ENCODE assay signal across 10 mouse cellular contexts in the genomic region with DNA sequence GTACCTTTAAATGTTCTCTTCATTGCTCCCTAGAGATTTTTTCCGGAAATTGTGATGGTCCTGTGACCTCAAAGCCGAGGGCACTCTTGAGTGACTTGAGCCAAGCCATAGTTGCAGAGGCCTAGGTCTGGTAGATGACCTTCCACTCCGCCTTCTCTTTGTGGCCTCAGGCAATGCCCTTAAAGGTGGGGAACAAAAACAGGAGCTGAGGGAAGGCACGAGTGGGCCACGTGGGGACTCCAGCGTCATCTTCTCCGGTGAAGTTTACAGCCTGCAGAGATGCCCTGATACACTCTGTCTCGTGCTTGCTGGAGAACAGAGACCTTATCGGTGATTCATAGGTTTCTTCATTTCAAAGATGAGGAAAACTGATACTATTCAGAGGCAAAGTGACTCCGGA. TPM values are rescaled to one million over a fixed set of nuclear protein-coding genes. Genes with fewer than 3 reads are reported as not detected.
A peak's percentile ranks its signal among the peaks of the same experiment; 100 is the strongest.
DNase-seq lines count a peak whose midpoint lies in the region; ATAC-seq and TF ChIP-seq lines count a peak whose summit lies in the region.
"Had no signal": no experiment of that assay in that cellular context is flagged by ENCODE, and none has a peak within 500 bp of the region (broad histone marks: within the 10 kb centered on the region; RNA-seq: fewer than 3 reads in every experiment).

No protein-coding gene starts in this region.

- H3K36me3 ChIP-seq in heart, embryonic 11.5 days (ENCODE audit: control insufficient read depth, insufficient read depth, low read length): no peaks in the 10 kb centered on the region
- peaks cover 19% of the 10 kb centered on the region for H3K36me3 ChIP-seq in C2C12 (ENCODE audit: control insufficient read depth, insufficient read depth)
- H3K36me3 ChIP-seq in forebrain, embryonic 12.5 days (replicated peaks): no peaks in the 10 kb centered on the region
- H3K36me3 ChIP-seq in limb, embryonic 14.5 days (ENCODE audit: control insufficient read depth, insufficient read depth, low read length): no peaks in the 10 kb centered on the region

- peak overlapping the region; percentile 96 for H3K4me2 ChIP-seq in heart, embryonic 11.5 days
- peak overlapping the region; percentile 99 for H3K4me2 ChIP-seq in forebrain, embryonic 12.5 days
- peak overlapping the region; percentile 94 for H3K4me2 ChIP-seq in limb, embryonic 14.5 days (replicated peaks; ENCODE audit: low read depth, low read length, severe bottlenecking)

- no peak overlapping the region; the same call in 1 of the 2 replicates for H3K9ac ChIP-seq in heart, embryonic 11.5 days (ENCODE audit: low read depth, low read length)
- H3K9ac ChIP-seq in forebrain, embryonic 12.5 days: no peak overlapping the region
- H3K9ac ChIP-seq in limb, embryonic 14.5 days (ENCODE audit: low read depth, low read length, severe bottlenecking): no peak overlapping the region

- H3ac ChIP-seq in C2C12 (ENCODE audit: control insufficient read depth, insufficient read length, low read depth): no peak overlapping the region

- peaks cover 42% of the 10 kb centered on the region for H3K79me2 ChIP-seq in C2C12 (ENCODE audit: control insufficient read depth, insufficient read depth)

- WGBS in heart, embryonic 11.5 days (ENCODE audit: insufficient replicate concordance): 48% methylated on average over 10 of the region's 10 CpGs
- 59% methylated on average over 10 of the region's 10 CpGs for WGBS in forebrain, embryonic 12.5 days
- WGBS in limb, embryonic 14.5 days: 49% methylated on average over 10 of the region's 10 CpGs

- peaks cover 8% of the 10 kb centered on the region for H3K27me3 ChIP-seq in heart, embryonic 11.5 days (ENCODE audit: control insufficient read depth, insufficient read depth, low read length)
- no peaks in the 10 kb centered on the region for H3K27me3 ChIP-seq in C2C12 (ENCODE audit: control insufficient read depth, insufficient read depth, insufficient read length)
- peaks cover 54% of the 10 kb centered on the region for H3K27me3 ChIP-seq in forebrain, embryonic 12.5 days
- peaks cover 8% of the 10 kb centered on the region; the same call in 1 of the 2 replicates for H3K27me3 ChIP-seq in limb, embryonic 14.5 days (ENCODE audit: control insufficient read depth, insufficient read depth, low read length)

- no peak overlapping the region for H3K27ac ChIP-seq in heart, embryonic 11.5 days (ENCODE audit: low read depth, low read length)
- H3K27ac ChIP-seq in forebrain, embryonic 12.5 days: no peak overlapping the region
- H3K27ac ChIP-seq in limb, embryonic 14.5 days (replicated peaks; ENCODE audit: low read depth, low read length): no peak overlapping the region

- no peak for ATAC-seq in heart, embryonic 11.5 days (replicated peaks; ENCODE audit: insufficient number of reproducible peaks, low FRiP score, low TSS enrichment)
- ATAC-seq in forebrain, embryonic 12.5 days (ENCODE audit: low FRiP score): no peak
- no peak for ATAC-seq in limb, embryonic 14.5 days (ENCODE audit: low FRiP score, low read depth)

- no peak for DNase-seq in heart, adult 11 months
- no peak for DNase-seq in limb, embryonic 14.5 days (ENCODE audit: low spot score)
- DNase-seq in embryo, embryonic 10 days (ENCODE audit: low spot score): no peak
- DNase-seq in urinary bladder, postnatal 10 days (ENCODE audit: low spot score): no peak
- DNase-seq in retina, postnatal 1 day: no peak
- DNase-seq: B cell, adult 2 months had no signal

- H3K4me3 ChIP-seq in heart, embryonic 11.5 days (ENCODE audit: low read depth, low read length): peak overlapping the region; percentile 69; the same call in 1 of the 2 replicates
- H3K4me3 ChIP-seq in C2C12 (ENCODE audit: insufficient read depth, poor library complexity, severe bottlenecking): peak overlapping the region; percentile 90
- H3K4me3 ChIP-seq in forebrain, embryonic 12.5 days (replicated peaks): no peak overlapping the region
- peak overlapping the region; percentile 69 for H3K4me3 ChIP-seq in limb, embryonic 14.5 days (replicated peaks; ENCODE audit: low read length)

- H3K79me3 ChIP-seq in C2C12 (ENCODE audit: low read depth): peaks cover 29% of the 10 kb centered on the region

- peaks cover 20% of the 10 kb centered on the region for H3K4me1 ChIP-seq in heart, embryonic 11.5 days (ENCODE audit: control insufficient read depth, insufficient read depth, low read length)
- peaks cover 19% of the 10 kb centered on the region for H3K4me1 ChIP-seq in forebrain, embryonic 12.5 days
- H3K4me1 ChIP-seq in limb, embryonic 14.5 days (ENCODE audit: control insufficient read depth, insufficient read depth, low read length): peaks cover 12% of the 10 kb centered on the region

- TF ChIP-seq CTCF in C2C12 (IDR thresholded peaks at IDR 0.05; ENCODE audit: control insufficient read depth, insufficient read depth, insufficient read length): no peak

- no peak for TF ChIP-seq POLR2A in limb, embryonic 14.5 days (IDR thresholded peaks at IDR 0.05; ENCODE audit: borderline replicate concordance, extremely low read depth, insufficient read depth, insufficient read length)

- no peaks in the 10 kb centered on the region for H3K9me3 ChIP-seq in heart, embryonic 11.5 days (replicated peaks; ENCODE audit: control insufficient read depth, low read length)
- H3K9me3 ChIP-seq in forebrain, embryonic 12.5 days: no peaks in the 10 kb centered on the region
- no peaks in the 10 kb centered on the region for H3K9me3 ChIP-seq in limb, embryonic 14.5 days (ENCODE audit: control insufficient read depth, low read length)

TF ChIP-seq in C2C12, 6 proteins besides CTCF, POLR2A, EP300 and RAD21:
- TF ChIP-seq CEBPB (IDR thresholded peaks at IDR 0.05; ENCODE audit: low read depth) (no peak), USF1 (IDR thresholded peaks at IDR 0.05; ENCODE audit: low read depth) (no peak), MYOD1 (IDR thresholded peaks at IDR 0.05; ENCODE audit: control insufficient read depth, insufficient read length, low read depth) (no peak), FOSL1 (IDR thresholded peaks at IDR 0.05; ENCODE audit: insufficient read depth, low read length, poor library complexity, severe bottlenecking) (no peak), MYOG (IDR thresholded peaks at IDR 0.05; ENCODE audit: control insufficient read depth, extremely low read depth, insufficient read length) (no peak), MAX (IDR thresholded peaks at IDR 0.05) (no peak)
TF ChIP-seq in C2C12: peak in this region for 0.

RNA-seq across cellular contexts. Expression of gene Abr, which starts 2.0 kb away (rescaled TPM):
- polyA plus RNA-seq in heart, embryonic 11.5 days (2014; fragmentation: Nextera tagmentation; extraction: Ambion mirVana): 22.9 and 26.2 TPM in 2 replicates
- 72.8 TPM for polyA plus RNA-seq in C2C12 (2012; fragmentation: generic; extraction: Trizol)
- polyA plus RNA-seq in forebrain, embryonic 12.5 days (2016; fragmentation: Nextera tagmentation; extraction: Ambion mirVana): 73.4 and 77.7 TPM in 2 replicates
- polyA plus RNA-seq in limb, embryonic 14.5 days (2012; rRNA removed): 67.5 and 82.3 TPM in 2 replicates
- polyA plus RNA-seq in limb, embryonic 14.5 days (2014; fragmentation: Nextera tagmentation; extraction: Ambion mirVana): 39.7 and 44.5 TPM in 2 replicates

RNA-seq across cellular contexts. Expression of gene Bhlha9, which starts 48.2 kb away (rescaled TPM):
- polyA plus RNA-seq in heart, embryonic 11.5 days (2014; fragmentation: Nextera tagmentation; extraction: Ambion mirVana): 0.17 TPM in 1 of 2 replicates, not detected in the other
- polyA plus RNA-seq in C2C12 (2012; fragmentation: generic; extraction: Trizol): 0.05 TPM
- not detected in 2 replicates for polyA plus RNA-seq in forebrain, embryonic 12.5 days (2016; fragmentation: Nextera tagmentation; extraction: Ambion mirVana)
- 1.9 and 2.4 TPM in 2 replicates for polyA plus RNA-seq in limb, embryonic 14.5 days (2012; rRNA removed)
- 2.2 and 2.5 TPM in 2 replicates for polyA plus RNA-seq in limb, embryonic 14.5 days (2014; fragmentation: Nextera tagmentation; extraction: Ambion mirVana)
- polyA plus RNA-seq: small intestine, adult 2 months had no signal

RNA-seq across cellular contexts. Expression of gene Trarg1, which starts 55.5 kb away (rescaled TPM):
- 0.07 TPM in 1 of 2 replicates, not detected in the other for polyA plus RNA-seq in heart, embryonic 11.5 days (2014; fragmentation: Nextera tagmentation; extraction: Ambion mirVana)
- polyA plus RNA-seq in C2C12 (2012; fragmentation: generic; extraction: Trizol): 0.05 TPM
- polyA plus RNA-seq in forebrain, embryonic 12.5 days (2016; fragmentation: Nextera tagmentation; extraction: Ambion mirVana): not detected in 2 replicates
- 0.18 and 0.20 TPM in 2 replicates for polyA plus RNA-seq in limb, embryonic 14.5 days (2012; rRNA removed)
- polyA plus RNA-seq in limb, embryonic 14.5 days (2014; fragmentation: Nextera tagmentation; extraction: Ambion mirVana): 0.51 and 0.57 TPM in 2 replicates
